Mouse (Mus musculus): Measurements from ENCODE around the gene Ttc39d.
"Not testable (repeated sequence)": the region's sequence is repeated elsewhere in the genome, so short reads cannot be mapped to it uniquely, and the experiment has no call there.

The Ttc39d gene

GRCm38 (mm10) chr17:80206671-80207581 lies at the start of gene Ttc39d, which contains the start of gene Srsf7:
Ttc39d (plus strand) TSS chr17:80207460.
Srsf7 (minus strand) TSS chr17:80207307.
- peak; percentile 97 for DNase-seq

- no peak for DNase-seq
These were observed 49.8 kb upstream of the Ttc39d start for GRCm38 (mm10) chr17:80157489-80157888.

- no peak for DNase-seq
These were observed 46.8 kb upstream of the Ttc39d start for GRCm38 (mm10) chr17:80160454-80160853.

GRCm38 (mm10) chr17:80163991-80164390 lies 43.3 kb upstream of the Ttc39d start:
- no peak for DNase-seq

GRCm38 (mm10) chr17:80165741-80166140 lies 41.5 kb upstream of the Ttc39d start:
- no peak for DNase-seq

- no peak for DNase-seq
These were observed 40.9 kb upstream of the Ttc39d start for GRCm38 (mm10) chr17:80166346-80166745.

- DNase-seq: no peak
These were observed 39.8 kb upstream of the Ttc39d start for GRCm38 (mm10) chr17:80167436-80167835.

- no peak for DNase-seq
These were observed 39.4 kb upstream of the Ttc39d start for GRCm38 (mm10) chr17:80167851-80168251.

GRCm38 (mm10) chr17:80168425-80169182 lies 38.7 kb upstream of the Ttc39d start:
- no peak for DNase-seq

- DNase-seq: no peak
These were observed 37.5 kb upstream of the Ttc39d start for GRCm38 (mm10) chr17:80169792-80170191.

GRCm38 (mm10) chr17:80170951-80171350 lies 36.3 kb upstream of the Ttc39d start:
- no peak for DNase-seq

GRCm38 (mm10) chr17:80171948-80172347 lies 35.3 kb upstream of the Ttc39d start:
- no peak for DNase-seq

GRCm38 (mm10) chr17:80172761-80173160 lies 34.5 kb upstream of the Ttc39d start:
- no peak for DNase-seq

- no peak for DNase-seq
These were observed 33.6 kb upstream of the Ttc39d start for GRCm38 (mm10) chr17:80173708-80174107.

GRCm38 (mm10) chr17:80174146-80174545 lies 33.1 kb upstream of the Ttc39d start:
- no peak for DNase-seq

- DNase-seq: no peak
These were observed 32.4 kb upstream of the Ttc39d start for GRCm38 (mm10) chr17:80174699-80175385.

- DNase-seq: no peak
These were observed 31.9 kb upstream of the Ttc39d start for GRCm38 (mm10) chr17:80175386-80175739.

- DNase-seq: no peak
These were observed 31.3 kb upstream of the Ttc39d start for GRCm38 (mm10) chr17:80175966-80176365.

- not testable (repeated sequence) for DNase-seq
These were observed 28.4 kb upstream of the Ttc39d start for GRCm38 (mm10) chr17:80178846-80179245.

GRCm38 (mm10) chr17:80179959-80180358 lies 27.3 kb upstream of the Ttc39d start:
- peak; percentile 69 for DNase-seq

- DNase-seq: no peak
These were observed 26.8 kb upstream of the Ttc39d start for GRCm38 (mm10) chr17:80180468-80180867.

GRCm38 (mm10) chr17:80183615-80184014 lies 23.6 kb upstream of the Ttc39d start:
- DNase-seq: no peak

GRCm38 (mm10) chr17:80193075-80193474 lies 14.2 kb upstream of the Ttc39d start:
- no peak for DNase-seq
